Mouse (Mus musculus) cerebellum, postnatal 25 days (tissue): ENCODE data around the gene Olfml2b.

Source experiments
- DNase-seq, 2 experiments: peaks; one replicate each; pipeline ENCODE4 v3.0.0; 2021; ENCODE audit warnings: mixed read lengths in 2 of 2

Olfml2b gene

GRCm38 (mm10) chr1:170644255-170645205, at the start of gene Olfml2b:
Olfml2b (plus strand) TSS chr1:170644532.
- DNase-seq, result peak; percentile 76 to 86

- DNase-seq, result no peak
Measured at GRCm38 (mm10) chr1:170594575-170594974, 49.8 kb upstream of the Olfml2b start.

- DNase-seq, result no peak
Measured at GRCm38 (mm10) chr1:170605228-170606001, 38.9 kb upstream of the Olfml2b start.

- DNase-seq, result no peak
Measured at GRCm38 (mm10) chr1:170607231-170607917, 37.0 kb upstream of the Olfml2b start.

- DNase-seq, result no peak
Measured at GRCm38 (mm10) chr1:170608461-170609071, 35.8 kb upstream of the Olfml2b start.

DNA sequence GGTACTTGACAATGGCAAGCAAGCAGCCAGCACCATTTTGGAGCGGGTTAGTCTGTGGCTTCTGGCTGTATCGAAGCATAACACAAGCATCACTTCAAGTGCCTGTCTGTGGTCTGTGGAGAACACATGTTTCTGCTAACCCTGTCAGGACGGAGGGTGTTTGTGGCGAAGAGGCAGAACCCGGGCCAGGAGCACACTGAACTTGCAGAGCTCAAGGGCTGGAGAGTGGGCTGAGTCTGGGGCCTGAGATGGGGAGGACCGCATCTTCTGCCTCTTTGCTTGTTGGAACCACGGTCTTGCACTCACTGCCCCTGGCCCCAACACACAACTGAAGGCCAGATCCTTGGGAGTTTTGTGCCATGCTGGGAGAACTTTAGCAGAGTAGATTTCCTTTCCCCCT, 34.5 kb upstream of the Olfml2b start:
- no peak for DNase-seq

DNA sequence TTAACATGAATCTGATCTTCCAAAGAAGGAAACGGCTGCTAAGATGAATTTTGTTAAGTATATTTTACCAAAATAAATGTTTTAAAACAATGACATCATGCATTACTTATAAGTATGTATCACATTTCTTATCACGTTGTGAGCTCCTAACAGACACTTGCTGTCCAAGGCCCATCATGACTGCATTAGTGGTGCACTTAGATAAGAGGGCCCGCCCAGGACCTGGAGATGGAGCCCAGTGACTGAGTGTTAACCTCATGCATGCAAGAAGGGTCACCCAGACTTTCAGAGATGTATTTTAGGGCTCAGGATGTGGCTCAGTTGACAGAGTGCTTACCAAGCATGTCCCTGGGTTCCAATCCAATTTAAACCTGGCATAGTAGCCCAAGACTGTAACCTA, 34.0 kb upstream of the Olfml2b start:
- DNase-seq, result no peak

DNA sequence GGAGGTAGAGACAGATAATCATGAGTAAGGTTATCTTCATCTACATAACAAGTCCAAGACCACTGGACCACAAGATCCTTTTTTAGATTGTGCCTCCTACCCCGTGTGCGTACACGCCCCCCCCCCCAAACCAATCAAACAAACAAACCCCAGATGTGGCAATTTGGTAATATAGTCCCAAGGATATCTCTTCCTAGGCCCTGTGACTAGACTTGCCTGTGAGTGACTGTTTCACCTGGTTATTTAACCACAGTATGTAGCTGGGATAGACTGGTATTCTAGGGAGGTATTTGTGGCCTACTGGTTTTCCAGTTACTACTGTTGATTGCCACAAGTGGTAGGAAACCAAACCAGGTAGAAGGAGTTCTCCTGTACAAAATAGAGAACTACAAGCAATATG, 33.6 kb upstream of the Olfml2b start:
- DNase-seq, result no peak

- DNase-seq, result no peak
Measured at GRCm38 (mm10) chr1:170611631-170612030, 32.7 kb upstream of the Olfml2b start.

DNA sequence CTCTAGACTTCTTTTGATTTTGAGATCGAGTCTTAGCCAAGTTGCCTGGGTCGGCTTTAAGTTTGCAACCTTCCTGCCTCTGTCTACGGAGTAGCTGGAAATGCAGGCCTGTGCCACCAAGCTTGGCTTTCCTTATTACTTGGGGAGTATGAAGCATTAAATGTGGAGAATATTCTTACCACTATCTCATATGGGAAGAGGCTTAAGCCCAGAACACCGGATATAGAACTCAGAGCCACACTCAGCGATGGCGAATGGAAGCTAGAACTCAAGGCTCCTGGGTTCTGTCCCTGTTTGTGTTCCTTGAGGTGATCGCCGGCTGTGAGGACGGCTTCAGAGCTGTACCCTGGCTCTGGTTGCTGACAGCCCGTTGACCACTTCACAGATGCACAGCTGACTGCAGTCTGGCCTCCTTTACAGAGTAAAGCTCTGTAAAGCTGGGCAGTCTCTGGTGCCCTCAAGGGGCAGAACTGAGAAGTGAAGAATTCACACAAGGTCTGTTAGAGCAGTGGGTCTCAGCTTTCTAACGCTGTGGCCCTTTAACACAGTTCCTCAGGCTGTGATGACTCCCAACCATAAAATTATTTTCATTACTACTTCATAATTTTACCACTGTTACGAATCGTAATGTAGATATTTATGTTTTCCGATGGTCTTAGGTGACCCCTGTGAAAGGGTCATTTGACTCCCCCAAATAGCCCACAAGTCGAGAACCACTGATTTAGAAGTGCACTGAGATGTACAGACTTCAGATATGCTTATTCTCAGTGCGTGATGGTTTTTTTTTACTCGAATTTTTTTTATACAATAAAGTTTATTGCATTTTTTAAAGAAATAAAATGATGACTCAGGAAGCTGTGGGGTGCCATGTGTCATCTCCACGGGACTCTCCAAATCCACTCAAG, 31.1 kb upstream of the Olfml2b start:
- peak; percentile 77 to 85 for DNase-seq

- DNase-seq, result no peak
Measured at GRCm38 (mm10) chr1:170619686-170620374, 24.5 kb upstream of the Olfml2b start.

DNA sequence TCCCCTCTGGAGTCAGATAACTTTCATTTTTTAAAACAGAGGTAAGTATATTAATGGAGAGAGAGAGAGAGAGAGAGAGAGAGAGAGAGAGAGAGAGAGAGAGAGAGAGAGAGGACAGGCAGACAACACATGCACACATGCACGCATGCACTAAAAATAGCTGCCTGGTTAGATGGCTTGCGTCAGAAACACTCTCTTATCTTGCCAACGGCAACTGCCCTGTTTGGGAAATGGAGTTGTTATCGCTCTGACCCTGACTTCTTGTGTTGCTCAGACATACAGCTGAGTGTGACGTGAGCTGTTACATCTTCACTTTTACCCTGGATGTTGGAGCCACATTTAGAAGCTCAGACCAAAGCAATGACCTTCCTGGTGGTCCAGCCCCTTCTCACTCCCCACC, 21.4 kb upstream of the Olfml2b start:
- no peak for DNase-seq

- no peak for DNase-seq
Measured at GRCm38 (mm10) chr1:170623432-170623831, 20.9 kb upstream of the Olfml2b start.

GRCm38 (mm10) chr1:170630489-170630888, 13.8 kb upstream of the Olfml2b start:
- no peak for DNase-seq

DNA sequence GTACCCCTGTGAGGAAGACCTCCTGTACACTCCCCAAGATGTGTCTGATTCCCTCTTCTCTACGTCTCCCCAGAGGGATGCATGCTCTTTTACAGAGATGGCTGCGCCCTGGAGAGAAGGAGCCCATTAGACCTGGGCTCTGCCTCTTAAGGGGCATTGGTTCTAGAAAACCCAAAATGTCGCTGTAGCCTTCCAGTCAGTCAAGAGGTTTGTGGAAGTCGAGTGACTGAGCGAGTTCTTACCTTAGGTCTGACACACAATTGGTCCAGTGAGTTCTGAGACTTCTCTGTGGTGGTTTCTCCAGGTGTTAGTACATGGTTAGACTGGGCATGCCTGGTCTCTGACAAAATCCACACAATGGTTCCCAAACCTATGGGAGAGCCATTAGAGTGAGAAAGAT, 12.8 kb upstream of the Olfml2b start:
- no peak for DNase-seq

DNA sequence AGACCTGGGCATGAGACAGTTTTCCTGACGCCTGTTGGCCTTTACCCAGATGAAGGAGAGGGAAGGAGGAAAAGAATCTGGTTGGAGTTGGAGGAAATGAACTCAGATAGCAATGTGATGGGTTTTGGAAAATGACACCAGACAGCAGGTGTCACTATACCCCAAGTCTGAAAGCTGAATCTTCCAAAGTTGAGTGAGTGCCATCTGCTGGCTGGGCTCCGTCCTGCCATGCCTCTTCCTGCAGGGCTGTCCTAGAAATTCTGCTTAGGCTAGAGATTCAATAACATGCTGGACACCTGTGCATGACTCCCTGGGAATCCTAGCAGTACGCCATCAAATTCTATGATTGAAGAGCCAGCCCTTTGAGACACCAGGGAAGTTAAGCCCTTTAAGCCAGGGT, 11.9 kb upstream of the Olfml2b start:
- DNase-seq, result peak; percentile 84 to 90

GRCm38 (mm10) chr1:170632856-170633255, 11.5 kb upstream of the Olfml2b start:
- DNase-seq, result no peak

DNA sequence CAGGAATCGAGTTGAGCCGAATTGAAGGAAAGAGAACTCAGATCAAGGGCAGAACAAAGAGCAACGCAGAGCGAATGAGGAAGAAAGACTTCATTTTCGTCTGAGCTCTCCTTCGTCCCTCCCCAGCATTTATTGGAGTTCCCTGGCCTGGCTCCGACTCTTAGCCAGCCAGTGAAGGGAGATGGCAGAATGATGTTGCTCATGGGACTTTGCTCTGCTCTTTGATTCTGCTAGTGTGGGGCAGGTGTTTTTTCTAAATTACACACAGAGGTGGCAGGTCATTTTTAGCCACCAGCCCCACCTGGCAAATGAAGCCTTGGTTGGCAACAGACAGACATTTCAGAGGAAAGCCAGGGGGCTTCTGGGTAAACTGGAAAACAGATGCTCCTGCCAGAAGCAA, 5.4 kb upstream of the Olfml2b start:
- no peak for DNase-seq

DNA sequence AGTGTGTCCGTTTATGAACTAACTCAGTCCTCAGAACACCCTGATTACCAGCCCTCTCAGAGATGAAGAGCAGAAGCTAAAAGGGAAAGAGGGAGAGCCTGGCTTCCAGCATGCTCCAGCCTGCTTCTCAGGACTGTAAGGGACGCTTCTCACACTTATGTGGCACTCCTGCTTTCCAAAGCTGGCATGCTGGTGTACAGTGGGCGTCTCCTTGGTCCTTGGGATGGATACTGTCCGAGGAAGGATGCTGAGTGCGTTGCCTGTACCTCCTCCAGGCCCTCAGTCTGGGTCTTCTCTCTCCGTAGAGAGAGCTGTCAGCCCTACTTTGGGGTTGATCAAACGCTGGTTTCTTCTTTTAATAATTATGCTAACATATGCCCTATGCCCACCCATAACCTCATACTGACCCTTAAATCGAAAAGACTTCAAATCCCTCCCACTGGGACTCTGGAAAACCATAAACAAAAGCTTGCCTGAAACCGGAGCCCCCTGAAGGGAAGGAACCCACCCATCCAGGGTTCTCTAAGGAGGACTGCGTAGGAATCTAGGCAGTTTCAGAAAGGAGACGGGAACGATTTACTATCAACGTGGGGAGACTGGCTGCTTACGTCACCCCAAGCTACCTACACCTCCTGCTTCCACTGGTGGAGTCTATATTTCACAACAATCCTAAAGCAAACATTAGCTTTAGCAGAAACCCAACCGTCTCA, 1.7 kb downstream of the Olfml2b start:
- DNase-seq, result no peak

DNA sequence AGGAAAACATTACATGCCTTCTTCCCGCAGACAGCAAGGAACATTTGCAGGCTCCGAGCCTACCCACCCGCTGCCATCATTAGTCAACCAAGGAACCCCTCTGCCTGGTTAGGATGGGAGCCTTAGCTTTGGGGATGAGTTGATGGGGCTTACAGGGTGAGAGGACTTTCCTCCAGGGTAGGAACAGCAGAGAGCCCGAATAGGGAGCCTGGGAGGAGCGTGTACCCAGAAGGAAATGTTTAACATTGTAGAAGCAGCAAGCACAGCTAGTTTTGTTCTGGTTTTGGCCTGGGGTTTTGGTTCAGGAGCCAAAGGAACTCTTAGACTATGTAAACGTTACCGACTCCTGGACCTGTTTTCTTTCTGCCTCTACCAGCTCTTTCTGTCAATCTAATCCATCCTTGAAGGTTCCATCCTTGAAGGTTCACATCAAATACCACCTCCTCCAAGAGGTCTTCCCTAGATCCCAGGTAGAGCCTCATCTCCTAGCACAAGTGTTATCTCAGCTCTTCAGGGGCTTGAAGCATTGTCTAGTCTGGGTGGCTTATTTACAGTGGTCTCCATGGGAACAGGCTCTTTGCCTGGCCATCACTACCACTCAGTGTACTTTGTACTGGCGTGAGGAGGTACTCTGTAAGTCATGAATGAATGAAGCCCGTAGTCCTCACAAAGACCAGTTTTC, 2.4 kb downstream of the Olfml2b start:
- DNase-seq, result no peak
